Mouse (Mus musculus) kidney, adult 2 months (tissue): ENCODE measurements around the gene Rars2.

Experiments
- CTCF ChIP-seq: fragments of 200-500 bp; conservative IDR thresholded peaks from 2 replicates; pipeline ENCODE4 v1.5.1; 2011; ENCODE audit warnings: low read depth, mild to moderate bottlenecking, control low read depth, low read length, moderate library complexity, mixed read lengths; ENCODE audit not compliant: insufficient read depth, insufficient read length
- POLR2A ChIP-seq: fragments of 200-500 bp; IDR thresholded peaks from one replicate; pipeline ENCODE4 v1.6.1; 2011; ENCODE audit warnings: low read depth, low read length, control low read depth

DNA sequence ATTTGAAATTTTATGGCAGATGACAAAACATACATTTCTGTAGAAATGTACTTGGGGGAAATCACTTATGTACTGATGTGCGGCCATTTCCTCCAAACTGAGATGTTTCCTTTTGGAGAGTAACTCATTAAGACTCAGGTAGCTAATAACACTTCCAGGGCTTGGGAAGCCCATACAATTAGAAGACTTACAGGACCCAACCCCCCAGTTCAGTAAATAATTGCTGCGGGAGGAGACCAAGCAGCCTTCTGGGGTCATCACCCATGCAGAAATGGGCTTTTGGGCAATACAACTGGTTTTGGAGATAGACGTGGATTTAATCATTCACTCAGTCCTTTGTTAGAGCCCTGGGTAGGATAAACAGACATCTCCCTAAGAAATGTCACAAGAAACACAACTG is 92.5 kb downstream of the Rars2 start:
- no peak for TF ChIP-seq POLR2A
- no peak for TF ChIP-seq CTCF
